Mouse (Mus musculus) stomach, postnatal 0 days (tissue): ENCODE data around the gene Itgam. TPM values are rescaled to one million over a fixed set of nuclear protein-coding genes. Genes with fewer than 3 reads are reported as not detected.

Experiments used
- ATAC-seq: fragments of 200-750 bp; cut with Nextera tagmentation; 2 replicates; pipeline ENCODE4 v1.8.0; 2017; ENCODE audit not compliant: low FRiP score, low TSS enrichment
- DNase-seq: peaks from one replicate; pipeline ENCODE4 v3.0.0-alpha.2; 2016; ENCODE audit warnings: low spot score
- H3K27ac ChIP-seq: fragments of 300-500 bp; sonication (generic); replicated peaks from 2 replicates; pipeline ENCODE4 v1.5.1; 2014; ENCODE audit warnings: mild to moderate bottlenecking, control low read depth
- H3K27me3 ChIP-seq: fragments of 300-500 bp; sonication (generic); 2 replicates; pipeline ENCODE4 v1.6.1; 2014; ENCODE audit warnings: low read length; ENCODE audit not compliant: control insufficient read depth, insufficient read depth
- H3K36me3 ChIP-seq: fragments of 300-500 bp; sonication (generic); 2 replicates; pipeline ENCODE4 v1.6.1; 2014; ENCODE audit warnings: low read length, mixed read lengths; ENCODE audit not compliant: control insufficient read depth, insufficient read depth
- H3K4me1 ChIP-seq: fragments of 300-500 bp; sonication (generic); replicated peaks from 2 replicates; pipeline ENCODE4 v1.6.1; 2014; ENCODE audit warnings: antibody characterized with exemption; ENCODE audit not compliant: control insufficient read depth, insufficient read depth
- H3K4me2 ChIP-seq: fragments of 300-500 bp; sonication (generic); replicated peaks from 2 replicates; pipeline ENCODE4 v1.6.1; 2014; ENCODE audit warnings: low read depth, mild to moderate bottlenecking, control low read depth, moderate library complexity
- H3K4me3 ChIP-seq: fragments of 300-500 bp; sonication (generic); 2 replicates; pipeline ENCODE4 v1.5.1; 2014; ENCODE audit warnings: low read depth, low read length, control low read depth
- H3K9ac ChIP-seq: fragments of 300-500 bp; sonication (generic); 2 replicates; pipeline ENCODE4 v1.6.1; 2014; ENCODE audit warnings: mild to moderate bottlenecking, low read length, control low read depth, mixed read lengths
- H3K9me3 ChIP-seq: fragments of 300-500 bp; sonication (generic); 2 replicates; pipeline ENCODE4 v1.6.1; 2016; ENCODE audit warnings: low read length; ENCODE audit not compliant: control insufficient read depth
- CTCF ChIP-seq: IDR thresholded peaks from 2 replicates; pipeline ENCODE4 v1.5.1; 2016; ENCODE audit warnings: antibody characterized with exemption, low read depth, mild to moderate bottlenecking, moderate library complexity
- EP300 ChIP-seq: optimal IDR thresholded peaks from 2 replicates; pipeline ENCODE3; 2016; ENCODE audit warnings: antibody characterized with exemption
- WGBS: fragments of 180-500 bp; shearing (Covaris S2); extraction: QIAGEN DNeasy Blood & Tissue Kit; methylation state at CpG from one replicate; pipeline ENCODE4 v1.1.7; 2014; 5-methylcytosine and 5-hydroxymethylcytosine counted together
- polyA plus RNA-seq: library from polyadenylated mRNA; unstranded; fragments of >200 nt; fragmentation: Nextera tagmentation; extraction: Ambion mirVana; gene quantifications from 2 replicates; pipeline ENCODE4 v1.2.1, GENCODE M21; 2015

Itgam gene
- polyA plus RNA-seq, 1 experiment from 2014 or later = 0.91 TPM

DNA sequence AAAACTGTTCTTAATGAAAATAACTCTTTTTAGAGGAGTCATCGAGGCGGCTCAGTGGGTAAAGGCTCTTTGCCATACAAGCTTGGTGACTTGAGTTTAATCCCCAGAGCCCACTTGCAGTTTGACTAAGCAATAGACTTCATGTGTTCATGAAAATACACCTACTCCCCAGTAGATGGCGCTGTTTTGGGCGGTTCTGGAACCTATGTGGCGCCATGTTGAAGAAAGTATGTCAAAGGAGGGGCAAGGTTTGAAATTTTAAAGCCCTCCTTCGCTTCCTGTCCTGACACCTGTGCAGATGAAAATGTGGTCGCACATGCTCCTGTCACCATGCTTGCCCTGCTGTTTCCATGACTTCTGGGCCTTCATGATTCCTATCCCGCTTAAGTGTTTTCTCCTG is 39.5 kb upstream of the Itgam start:
- no peaks in the 10 kb centered on the region for H3K36me3 ChIP-seq
- no peaks in the 10 kb centered on the region for H3K27me3 ChIP-seq
- H3K9me3 ChIP-seq = no peaks in the 10 kb centered on the region
- H3K4me1 ChIP-seq = no peaks in the 10 kb centered on the region
- TF ChIP-seq EP300 = no peak
- TF ChIP-seq CTCF = peak; percentile 60
- H3K27ac ChIP-seq = no peak overlapping the region
- H3K9ac ChIP-seq = no peak overlapping the region
- no peak overlapping the region for H3K4me3 ChIP-seq
- whole genome bisulfite sequencing = 62% methylated on average over 8 of the region's 8 CpGs
- ATAC-seq = no peak
- no peak for DNase-seq
- no peak overlapping the region for H3K4me2 ChIP-seq

DNA sequence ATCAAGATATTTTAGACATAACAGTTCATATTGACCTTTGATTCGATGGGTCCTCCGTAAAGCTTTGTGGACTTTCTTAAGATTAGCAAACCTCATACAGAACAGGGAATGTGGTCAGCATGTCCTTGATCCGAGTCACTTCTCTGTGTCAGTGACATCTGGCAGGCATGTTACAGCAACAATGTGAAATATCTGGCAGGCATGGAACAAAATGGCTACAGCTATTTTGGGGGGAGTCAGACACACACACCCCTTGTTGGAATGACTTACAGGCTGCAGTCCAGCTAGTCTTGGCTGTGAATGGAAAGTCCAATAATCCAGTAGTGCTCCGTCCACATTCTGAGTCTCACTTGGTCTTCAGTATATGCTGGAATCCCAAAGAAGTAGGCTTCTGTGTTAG is 38.9 kb upstream of the Itgam start:
- H3K27ac ChIP-seq = no peak overlapping the region
- WGBS = 84% methylated on average over 4 of the region's 4 CpGs
- no peaks in the 10 kb centered on the region for H3K36me3 ChIP-seq
- no peak overlapping the region for H3K4me2 ChIP-seq
- H3K4me3 ChIP-seq = no peak overlapping the region
- H3K9me3 ChIP-seq = no peaks in the 10 kb centered on the region
- no peak overlapping the region for H3K9ac ChIP-seq
- no peak for DNase-seq
- no peaks in the 10 kb centered on the region for H3K4me1 ChIP-seq
- H3K27me3 ChIP-seq = no peaks in the 10 kb centered on the region
- TF ChIP-seq CTCF (no peak), EP300 (no peak)
- ATAC-seq = no peak

DNA sequence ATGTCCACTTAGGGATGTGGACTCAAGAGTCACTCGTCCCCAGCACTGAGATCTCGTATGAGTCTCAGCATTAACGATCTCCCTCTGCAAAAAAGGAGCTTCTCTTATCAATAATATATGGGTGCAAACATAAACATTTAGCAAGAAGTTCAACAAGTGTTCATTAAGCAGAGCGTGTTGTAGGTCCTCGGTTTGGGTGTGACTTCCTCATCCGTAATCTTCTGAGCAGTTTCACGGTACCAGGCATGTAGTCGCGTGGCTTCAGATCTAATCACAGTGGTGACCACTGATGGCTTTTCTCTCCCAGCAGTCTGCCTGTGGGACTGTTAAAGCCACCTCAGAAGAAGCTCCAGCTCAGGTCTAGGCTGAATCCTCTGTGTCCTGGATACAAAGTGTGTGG is 38.1 kb upstream of the Itgam start:
- DNase-seq (no peak), ATAC-seq (no peak)
- Histone ChIP-seq H3K9ac (no peak overlapping the region), H3K9me3 (no peaks in the 10 kb centered on the region), H3K4me1 (no peaks in the 10 kb centered on the region), H3K36me3 (no peaks in the 10 kb centered on the region), H3K27me3 (no peaks in the 10 kb centered on the region), H3K4me3 (no peak overlapping the region), H3K27ac (peak overlapping the region; percentile 61; the same call in 1 of the 2 replicates), H3K4me2 (no peak overlapping the region)
- TF ChIP-seq EP300 = no peak
- TF ChIP-seq CTCF = no peak
- WGBS = 76% methylated on average over 9 of the region's 9 CpGs

DNA sequence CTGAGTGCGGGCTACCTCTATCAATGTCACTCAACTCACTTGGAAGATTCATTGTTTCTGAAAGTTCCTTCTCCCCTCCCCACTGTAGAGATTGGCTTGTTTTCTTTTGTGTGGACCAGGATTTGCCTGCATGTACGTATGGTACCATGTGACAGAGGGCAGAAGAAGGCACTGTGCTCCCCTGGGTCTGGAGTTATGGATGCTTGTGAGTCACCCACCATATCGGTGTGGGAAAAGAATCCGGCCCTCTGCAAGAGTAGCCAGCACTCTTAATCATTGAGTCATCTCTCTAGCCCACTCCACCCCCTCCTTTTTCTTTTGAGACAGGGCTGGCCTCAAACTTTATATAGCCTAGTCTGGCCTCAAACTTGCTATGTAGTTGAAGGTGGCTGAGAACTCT is 37.5 kb upstream of the Itgam start:
- Histone ChIP-seq H3K9ac (no peak overlapping the region), H3K4me2 (no peak overlapping the region), H3K27ac (peak overlapping the region; percentile 61), H3K4me1 (no peaks in the 10 kb centered on the region), H3K36me3 (no peaks in the 10 kb centered on the region), H3K27me3 (no peaks in the 10 kb centered on the region), H3K4me3 (no peak overlapping the region), H3K9me3 (no peaks in the 10 kb centered on the region)
- WGBS = 64% methylated on average over 4 of the region's 4 CpGs
- no peak for TF ChIP-seq CTCF
- no peak for TF ChIP-seq EP300
- DNase-seq (no peak), ATAC-seq (peak; percentile 31; the same call in 1 of the 2 replicates)

DNA sequence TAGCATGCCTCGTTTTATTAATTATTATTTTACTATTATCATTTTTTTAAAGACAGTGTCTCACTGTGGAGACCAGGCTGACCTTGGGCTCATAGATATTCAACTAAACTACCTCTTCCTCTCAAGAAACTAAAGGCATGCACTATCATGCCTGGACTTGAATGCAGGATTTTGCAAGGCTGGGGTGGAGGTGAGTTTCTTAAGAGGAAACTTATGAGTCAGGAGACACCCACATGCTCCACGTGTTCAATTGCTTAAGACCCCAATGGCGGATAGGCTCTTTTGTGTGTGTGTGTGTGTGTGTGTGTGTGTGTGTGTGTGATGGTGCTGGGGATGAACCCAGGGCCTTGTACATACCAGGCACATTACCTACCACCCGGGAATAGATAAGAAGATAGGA is 37.1 kb upstream of the Itgam start:
- H3K4me2 ChIP-seq = no peak overlapping the region
- no peaks in the 10 kb centered on the region for H3K27me3 ChIP-seq
- WGBS = 59% methylated on average over 4 of the region's 4 CpGs
- ATAC-seq (0 out of 2 replicates have a peak, but pooled peaks have one; percentile 6), DNase-seq (no peak)
- no peaks in the 10 kb centered on the region for H3K36me3 ChIP-seq
- H3K4me1 ChIP-seq = no peaks in the 10 kb centered on the region
- H3K9me3 ChIP-seq = no peaks in the 10 kb centered on the region
- no peak overlapping the region for H3K4me3 ChIP-seq
- TF ChIP-seq EP300 (no peak), CTCF (no peak)
- H3K9ac ChIP-seq = no peak overlapping the region
- peak overlapping the region; percentile 61; the same call in 1 of the 2 replicates for H3K27ac ChIP-seq

DNA sequence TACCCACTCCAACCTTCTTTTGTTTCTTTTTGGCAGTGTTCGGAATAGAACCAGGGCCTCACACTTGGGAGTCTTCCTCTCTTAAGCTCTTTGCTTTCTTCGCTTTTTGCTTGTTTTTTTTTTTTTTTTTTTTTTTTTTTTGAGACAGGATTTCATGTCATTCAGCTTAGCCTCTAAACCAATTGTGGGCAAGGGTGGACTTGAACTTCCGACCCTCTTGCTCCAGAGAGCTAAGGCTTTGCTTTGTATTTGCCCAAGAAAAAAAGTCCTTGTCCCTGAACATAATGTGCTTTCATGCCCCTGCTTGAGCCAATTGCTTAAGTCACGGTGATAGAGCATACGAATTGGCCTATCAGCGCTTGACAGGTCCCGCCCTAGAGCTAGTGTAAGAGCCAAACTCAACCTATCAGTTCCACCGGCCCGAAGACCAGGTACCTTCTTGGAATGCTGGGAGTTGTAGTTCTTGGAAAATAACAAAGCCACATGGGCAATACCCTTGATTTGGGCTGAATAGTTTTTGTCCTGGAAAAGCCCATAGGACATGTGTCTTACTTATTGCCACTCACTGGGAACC is 30.9 kb upstream of the Itgam start:
- peak; percentile 73 for DNase-seq
- Histone ChIP-seq H3K27me3 (no peaks in the 10 kb centered on the region), H3K4me3 (no peak overlapping the region), H3K9me3 (no peaks in the 10 kb centered on the region), H3K27ac (peak overlapping the region; percentile 69), H3K36me3 (no peaks in the 10 kb centered on the region), H3K9ac (no peak overlapping the region), H3K4me2 (no peak overlapping the region), H3K4me1 (no peaks in the 10 kb centered on the region)
- WGBS = 37% methylated on average over 9 of the region's 9 CpGs
- ATAC-seq = peak; percentile 88
- no peak for TF ChIP-seq EP300
- TF ChIP-seq CTCF = no peak
